Mouse (Mus musculus): ENCODE results near the gene Ankzf1.
"Not testable (repeated sequence)": the region's sequence is repeated elsewhere in the genome, so short reads cannot be mapped to it uniquely, and the experiment has no call there.

Gene Ankzf1

DNA sequence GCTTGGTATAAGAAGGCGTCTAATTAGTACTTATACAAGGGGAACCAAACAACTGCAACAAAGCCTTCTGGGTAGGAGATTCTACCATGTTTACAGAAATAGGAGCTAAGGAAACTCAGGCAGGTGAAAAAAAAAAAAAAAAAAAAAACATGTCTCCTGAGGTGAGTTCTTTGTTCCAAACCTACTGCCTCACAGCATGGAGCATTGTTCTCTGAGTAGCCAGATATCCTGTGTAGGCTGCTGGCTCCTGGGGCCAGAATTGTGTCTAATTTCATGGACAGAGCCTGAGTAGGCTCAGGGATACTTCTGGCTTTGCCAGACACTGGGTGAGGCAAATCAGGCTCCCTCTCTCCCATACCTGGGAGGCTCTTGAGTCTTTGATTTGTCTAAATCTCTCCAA is 35.7 kb downstream of the Ankzf1 start:
- DNase-seq = no peak

GRCm38 (mm10) chr1:75229158-75229557 is 37.2 kb downstream of the Ankzf1 start:
- no peak for DNase-seq

GRCm38 (mm10) chr1:75230335-75230994 is 38.5 kb downstream of the Ankzf1 start:
- DNase-seq = no peak

- no peak for DNase-seq
These were observed 39.3 kb downstream of the Ankzf1 start for GRCm38 (mm10) chr1:75231224-75231623.

- no peak for DNase-seq
These were observed 39.8 kb downstream of the Ankzf1 start, which contains the start of gene A630095N17Rik for GRCm38 (mm10) chr1:75231664-75232152. A630095N17Rik (minus strand) TSS chr1:75232102.

GRCm38 (mm10) chr1:75232489-75232888 is 40.5 kb downstream of the Ankzf1 start:
- DNase-seq = not testable (repeated sequence)

GRCm38 (mm10) chr1:75234606-75235005 is 42.7 kb downstream of the Ankzf1 start:
- DNase-seq = peak; percentile 83

GRCm38 (mm10) chr1:75236117-75237050 is 44.4 kb downstream of the Ankzf1 start, which contains the start of gene Dnajb2:
Dnajb2 (plus strand) TSS chr1:75236406.
- DNase-seq = peak; percentile 91

DNA sequence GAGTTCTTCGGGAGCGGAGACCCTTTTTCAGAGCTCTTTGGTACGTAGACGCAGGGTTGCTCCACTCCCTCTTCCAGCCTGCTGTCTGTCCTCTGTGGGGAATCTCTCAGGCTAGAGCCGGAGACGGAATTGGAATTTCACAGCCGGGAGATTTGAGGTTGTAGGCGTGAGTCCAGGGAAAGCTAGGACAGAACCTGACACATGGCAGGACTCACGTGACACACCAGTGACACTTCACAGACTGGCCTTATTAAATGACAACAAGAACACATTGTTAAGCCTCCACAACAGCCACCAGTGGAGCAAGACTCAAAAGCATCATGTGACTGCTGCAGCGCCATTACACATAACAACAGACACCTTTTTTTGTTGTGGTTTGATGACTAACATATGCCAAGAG is 47.6 kb downstream of the Ankzf1 start:
- peak; percentile 72 for DNase-seq

DNA sequence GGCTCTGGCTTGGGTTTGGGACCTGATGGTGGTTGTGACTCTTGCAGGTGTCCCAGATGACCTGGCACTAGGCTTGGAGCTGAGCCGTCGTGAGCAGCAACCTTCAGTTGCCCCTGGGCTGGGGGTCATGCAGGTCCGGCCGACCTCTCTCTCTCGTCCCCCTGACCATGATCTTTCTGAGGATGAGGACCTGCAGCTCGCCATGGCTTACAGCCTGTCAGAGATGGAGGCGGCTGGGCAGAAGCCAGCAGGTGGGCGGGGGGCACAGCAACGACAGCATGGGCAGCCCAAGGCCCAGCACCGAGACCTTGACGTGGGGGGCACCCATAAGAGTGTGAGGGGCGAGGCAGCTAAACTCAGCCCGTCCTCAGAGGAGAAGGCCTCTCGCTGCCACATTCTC is 51.5 kb downstream of the Ankzf1 start:
- DNase-seq = no peak

DNA sequence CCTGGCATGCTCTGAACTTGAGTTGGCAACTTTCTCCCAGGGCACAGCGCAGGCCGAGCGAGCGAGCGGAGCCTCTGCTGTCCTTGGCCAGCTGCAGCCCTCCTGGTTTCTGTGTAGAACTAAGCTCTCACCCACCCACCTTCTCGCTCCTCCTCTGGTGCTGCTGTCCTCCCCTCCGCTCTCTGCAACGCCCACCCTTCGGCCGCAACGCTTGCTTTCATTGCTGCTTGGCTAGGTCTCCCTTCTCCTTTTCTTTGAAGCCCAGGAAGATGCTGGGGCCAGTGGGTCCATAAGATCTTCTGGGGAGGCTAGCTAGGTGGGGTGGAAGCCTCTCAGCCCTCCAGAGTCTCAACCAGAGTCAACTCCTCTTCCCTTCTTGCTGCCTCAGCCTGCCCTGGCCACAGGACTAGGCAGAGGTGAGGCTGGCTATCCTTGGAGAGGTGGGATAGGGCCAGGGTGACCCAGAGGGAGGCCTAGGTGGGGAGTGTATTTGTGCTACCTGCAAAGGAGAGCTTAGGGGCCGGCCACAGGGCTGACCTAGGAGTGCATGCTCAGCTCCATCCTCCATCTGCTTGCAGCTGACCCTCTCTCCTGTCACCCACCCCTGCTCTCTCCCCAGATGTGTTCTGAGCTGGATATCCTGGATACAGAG is 52.4 kb downstream of the Ankzf1 start:
- peak; percentile 65 for DNase-seq

DNA sequence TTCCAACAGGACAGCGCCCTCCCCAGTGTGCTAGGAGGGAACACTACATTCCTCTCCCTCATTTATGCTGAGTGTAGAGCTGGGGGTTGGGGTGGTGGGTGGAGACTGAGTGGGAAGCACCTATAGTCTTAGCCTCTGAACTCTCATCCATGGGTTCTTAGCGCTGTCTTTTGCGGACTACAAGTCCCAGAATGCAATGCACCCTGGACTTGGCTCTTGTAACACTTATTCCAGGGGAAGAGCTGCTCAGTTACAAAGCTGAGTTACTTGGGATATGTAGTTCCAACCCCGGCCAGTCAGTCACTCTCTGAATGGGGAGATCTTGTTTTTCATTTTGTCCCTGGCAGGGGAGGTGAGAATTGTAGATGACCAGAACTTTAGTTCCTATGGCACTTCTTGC is 52.9 kb downstream of the Ankzf1 start:
- DNase-seq = peak; percentile 74

GRCm38 (mm10) chr1:75247071-75247930 is 55.4 kb downstream of the Ankzf1 start:
- DNase-seq = no peak

DNA sequence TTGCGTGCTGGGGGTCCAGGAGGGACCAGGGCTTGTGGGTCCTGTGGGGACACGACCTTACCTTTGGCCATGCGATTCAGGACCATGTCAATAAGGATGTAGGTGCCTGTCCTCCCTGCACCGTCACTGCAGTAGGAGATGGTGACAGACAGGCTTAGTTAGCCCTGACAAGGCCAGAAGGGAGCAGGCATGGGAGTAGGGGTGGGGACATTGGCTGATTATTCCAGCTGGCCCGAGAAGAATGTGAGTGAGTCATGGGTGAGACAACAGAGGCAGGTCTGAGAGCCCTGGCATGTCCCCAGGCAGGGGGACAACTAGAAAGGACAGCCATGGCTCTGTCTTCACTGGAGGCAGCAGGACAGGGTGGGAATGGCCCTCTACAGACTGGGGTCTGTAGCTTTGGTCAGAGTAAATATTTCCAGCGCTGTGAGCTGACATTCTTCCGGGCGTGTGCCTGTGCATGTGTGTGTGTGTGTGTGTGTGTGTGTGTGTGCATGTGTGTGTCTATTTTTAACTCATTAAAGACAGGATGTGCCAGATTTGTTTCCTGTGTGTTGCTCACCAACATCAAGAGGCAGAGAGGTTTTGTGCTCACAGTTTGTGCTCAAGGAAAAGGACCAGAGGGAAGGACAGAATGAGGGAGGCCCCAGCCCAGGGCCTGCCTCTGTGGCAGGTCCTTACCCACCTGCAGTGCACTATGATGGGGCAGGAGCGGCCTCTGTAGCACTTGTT is 56.3 kb downstream of the Ankzf1 start:
- no peak for DNase-seq
